Mouse (Mus musculus): ENCODE measurements around the gene Med13l. TPM values are rescaled to one million over a fixed set of nuclear protein-coding genes. Genes with fewer than 3 reads are reported as not detected.
"Not testable (repeated sequence)": the region's sequence is repeated elsewhere in the genome, so short reads cannot be mapped to it uniquely, and the experiment has no call there.

Gene Med13l
- polyA plus RNA-seq, 1 experiment from 2014 or later, result 23.9 TPM

DNA sequence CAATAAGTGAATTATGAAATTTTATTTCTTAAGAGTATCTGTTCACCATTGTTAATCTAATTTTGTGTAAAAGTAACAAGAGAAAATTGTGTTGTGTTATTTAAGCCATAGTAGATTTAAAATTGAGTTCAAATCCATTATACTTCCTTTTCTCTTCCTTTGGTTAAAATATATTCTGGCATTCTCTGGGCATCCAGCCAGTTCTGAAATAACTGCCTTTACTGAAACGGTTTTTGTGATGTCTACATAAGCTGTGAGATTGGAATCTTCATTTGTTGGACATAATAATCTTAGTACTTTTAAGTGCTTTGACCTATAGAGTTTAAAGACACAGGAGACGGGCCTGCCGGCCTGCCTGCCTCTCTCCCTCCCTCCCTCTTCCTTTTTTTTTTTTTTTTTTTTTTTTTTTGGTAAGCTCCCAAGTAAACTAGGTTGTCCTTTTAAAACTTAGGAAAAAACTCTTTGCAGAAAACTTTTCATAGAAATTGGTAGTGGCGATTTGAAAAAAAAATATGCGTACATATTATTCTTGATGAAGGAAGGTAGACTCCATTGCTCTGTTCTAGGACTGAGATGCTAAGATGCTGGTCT lies 78.7 kb downstream of the Med13l start:
- peaks cover 36% of the 10 kb centered on the region for H3K4me1 ChIP-seq
- H3K36me3 ChIP-seq, result no peaks in the 10 kb centered on the region
- H3K27ac ChIP-seq (replicated peaks), result no peak overlapping the region
- H3K4me3 ChIP-seq, result no peak overlapping the region
- no peaks in the 10 kb centered on the region for H3K27me3 ChIP-seq
- H3K9ac ChIP-seq (replicated peaks), result no peak overlapping the region
- H3K9me3 ChIP-seq, result no peaks in the 10 kb centered on the region
- 53% methylated on average over 5 of the region's 5 CpGs for WGBS
- ATAC-seq (replicated peaks), result no peak
- H3K4me2 ChIP-seq (replicated peaks), result no peak overlapping the region

DNA sequence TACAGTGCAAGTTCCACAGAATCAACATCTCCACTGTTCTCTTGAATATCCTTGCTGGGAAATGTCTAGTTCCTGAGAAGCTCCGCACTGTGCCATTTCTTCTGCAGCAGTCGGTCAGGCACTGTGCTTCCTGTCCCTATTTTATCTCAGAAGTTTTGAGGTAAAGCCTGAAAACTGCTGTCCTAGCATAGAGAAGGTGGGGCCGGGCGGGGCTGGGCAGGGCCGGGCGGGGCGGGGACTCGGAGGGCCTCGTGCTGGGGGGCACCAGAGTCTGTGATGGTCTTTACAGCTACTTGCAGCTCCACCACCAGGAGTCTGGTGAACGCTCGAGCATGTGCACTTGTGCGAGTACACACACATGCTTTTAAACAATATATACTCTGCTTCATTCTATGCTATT lies 83.6 kb downstream of the Med13l start:
- H3K4me1 ChIP-seq, result peaks cover 29% of the 10 kb centered on the region
- WGBS, result 84% methylated on average over 12 of the region's 12 CpGs
- H3K27ac ChIP-seq (replicated peaks), result no peak overlapping the region
- H3K9me3 ChIP-seq, result no peaks in the 10 kb centered on the region
- no peaks in the 10 kb centered on the region for H3K27me3 ChIP-seq
- H3K4me3 ChIP-seq, result no peak overlapping the region
- no peak for ATAC-seq (replicated peaks)
- H3K4me2 ChIP-seq (replicated peaks), result no peak overlapping the region
- no peak overlapping the region for H3K9ac ChIP-seq (replicated peaks)
- no peaks in the 10 kb centered on the region for H3K36me3 ChIP-seq

- WGBS, result 94% methylated on average over 8 of the region's 8 CpGs
- no peak overlapping the region for H3K9ac ChIP-seq (replicated peaks)
- no peaks in the 10 kb centered on the region for H3K9me3 ChIP-seq
- peaks cover 32% of the 10 kb centered on the region for H3K4me1 ChIP-seq
- no peak overlapping the region for H3K27ac ChIP-seq (replicated peaks)
- no peaks in the 10 kb centered on the region for H3K36me3 ChIP-seq
- no peak overlapping the region for H3K4me2 ChIP-seq (replicated peaks)
- no peaks in the 10 kb centered on the region for H3K27me3 ChIP-seq
- H3K4me3 ChIP-seq, result no peak overlapping the region
- no peak for ATAC-seq (replicated peaks)
These were observed 84.0 kb downstream of the Med13l start for GRCm38 (mm10) chr5:118644511-118644910.

- Histone ChIP-seq H3K27ac (replicated peaks) (no peak overlapping the region), H3K27me3 (no peaks in the 10 kb centered on the region), H3K36me3 (no peaks in the 10 kb centered on the region), H3K4me3 (no peak overlapping the region), H3K9me3 (no peaks in the 10 kb centered on the region), H3K4me2 (replicated peaks) (no peak overlapping the region), H3K4me1 (peaks cover 34% of the 10 kb centered on the region), H3K9ac (replicated peaks) (no peak overlapping the region)
- ATAC-seq (replicated peaks), result no peak
- 86% methylated on average over 10 of the region's 10 CpGs for WGBS
These were observed 84.8 kb downstream of the Med13l start for GRCm38 (mm10) chr5:118645196-118645805.

DNA sequence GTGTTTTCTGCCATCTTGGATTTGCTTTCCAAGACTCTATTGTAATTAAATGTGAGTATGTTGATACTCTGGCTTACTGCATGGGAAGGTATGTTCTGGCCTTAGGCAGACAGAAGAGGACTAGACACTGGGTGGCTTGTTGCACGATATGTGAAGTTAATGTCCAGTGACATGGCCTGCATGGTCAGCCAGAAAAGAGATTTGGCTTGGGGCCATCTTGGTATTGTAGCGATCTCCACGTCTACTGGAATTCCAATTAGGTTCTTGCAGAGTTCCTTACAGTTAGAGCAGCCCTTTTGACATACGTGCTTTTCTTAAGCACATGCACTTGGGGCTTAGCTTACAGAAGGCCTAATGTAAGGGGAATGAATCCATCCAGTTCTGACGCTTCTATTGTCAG lies 86.4 kb downstream of the Med13l start:
- Histone ChIP-seq H3K36me3 (no peaks in the 10 kb centered on the region), H3K9me3 (no peaks in the 10 kb centered on the region), H3K27ac (replicated peaks) (no peak overlapping the region), H3K27me3 (no peaks in the 10 kb centered on the region), H3K4me1 (peaks cover 39% of the 10 kb centered on the region), H3K4me2 (replicated peaks) (no peak overlapping the region), H3K4me3 (no peak overlapping the region), H3K9ac (replicated peaks) (no peak overlapping the region)
- no peak for ATAC-seq (replicated peaks)
- WGBS, result 34% methylated on average over 5 of the region's 5 CpGs

DNA sequence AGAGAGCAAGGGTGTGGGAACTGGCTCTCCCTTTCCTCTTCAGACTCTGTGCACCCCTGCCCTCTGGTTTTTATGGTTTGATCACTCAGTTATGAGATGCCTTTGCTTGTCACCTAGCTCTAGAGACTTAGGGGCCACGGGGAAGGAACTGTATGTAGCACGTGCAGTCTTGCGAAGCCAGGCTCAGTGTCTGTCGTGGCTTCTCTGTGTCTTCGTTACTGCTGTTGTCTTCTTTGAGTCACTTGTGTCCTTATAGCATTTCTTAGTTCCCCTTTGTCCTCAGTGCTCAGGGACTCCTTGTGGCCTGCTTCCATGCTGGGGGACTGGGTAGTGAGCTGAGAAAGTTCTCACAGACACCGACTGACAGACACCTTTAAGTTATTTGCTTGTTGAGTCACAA lies 86.9 kb downstream of the Med13l start:
- H3K4me3 ChIP-seq, result no peak overlapping the region
- peaks cover 38% of the 10 kb centered on the region for H3K4me1 ChIP-seq
- no peak overlapping the region for H3K4me2 ChIP-seq (replicated peaks)
- no peak overlapping the region for H3K27ac ChIP-seq (replicated peaks)
- WGBS, result 43% methylated on average over 6 of the region's 6 CpGs
- H3K36me3 ChIP-seq, result no peaks in the 10 kb centered on the region
- no peaks in the 10 kb centered on the region for H3K9me3 ChIP-seq
- no peak overlapping the region for H3K9ac ChIP-seq (replicated peaks)
- ATAC-seq (replicated peaks), result no peak
- H3K27me3 ChIP-seq, result no peaks in the 10 kb centered on the region

DNA sequence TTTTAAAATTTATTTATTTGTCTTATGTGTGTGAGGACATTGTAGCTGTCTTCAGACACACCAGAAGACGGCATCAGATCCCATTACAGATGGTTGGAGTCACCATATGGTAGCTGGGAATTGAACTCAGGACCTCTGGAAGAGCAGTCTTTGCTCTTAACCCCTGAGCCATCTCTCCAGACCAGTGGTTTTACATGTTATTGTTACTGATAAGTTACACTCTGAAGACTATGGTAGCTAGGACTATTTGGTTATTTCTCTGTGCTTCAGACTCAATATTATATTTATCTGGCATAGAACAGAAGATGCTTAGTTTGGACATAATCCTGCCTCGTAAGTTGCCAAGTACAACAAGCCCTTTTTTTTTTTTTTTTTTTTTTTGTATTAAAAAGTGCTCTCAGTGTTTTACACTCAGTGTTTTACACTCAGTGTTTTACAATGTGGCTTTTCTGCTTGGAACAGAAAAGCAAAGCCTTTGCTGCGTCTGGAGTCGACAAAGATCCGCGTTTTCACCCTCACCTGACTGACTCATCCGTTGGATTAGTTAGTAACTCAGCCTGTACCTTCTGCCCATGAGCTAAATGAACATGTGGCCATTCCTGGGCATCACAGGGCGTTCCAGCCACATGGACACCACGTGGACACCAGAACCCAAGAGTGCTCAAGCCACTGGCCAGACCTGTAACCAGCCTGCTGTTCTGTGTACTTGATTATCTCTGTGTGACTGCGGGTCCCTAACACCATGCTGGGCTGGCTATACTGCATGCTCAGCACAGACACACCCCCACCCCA lies 88.9 kb downstream of the Med13l start:
- Histone ChIP-seq H3K9me3 (no peaks in the 10 kb centered on the region), H3K4me2 (replicated peaks) (no peak overlapping the region), H3K9ac (replicated peaks) (no peak overlapping the region), H3K4me3 (no peak overlapping the region), H3K4me1 (peaks cover 39% of the 10 kb centered on the region), H3K27ac (replicated peaks) (peak overlapping the region; percentile 42), H3K36me3 (no peaks in the 10 kb centered on the region), H3K27me3 (no peaks in the 10 kb centered on the region)
- WGBS, result 83% methylated on average over 10 of the region's 10 CpGs
- ATAC-seq (replicated peaks), result 0 out of 2 replicates have a peak, but pooled peaks have one; percentile 29

GRCm38 (mm10) chr5:118650007-118650548 lies 89.6 kb downstream of the Med13l start:
- no peak for ATAC-seq (replicated peaks)
- Histone ChIP-seq H3K4me2 (replicated peaks) (no peak overlapping the region), H3K9ac (replicated peaks) (no peak overlapping the region), H3K36me3 (no peaks in the 10 kb centered on the region), H3K4me1 (peaks cover 44% of the 10 kb centered on the region), H3K9me3 (no peaks in the 10 kb centered on the region), H3K27ac (replicated peaks) (peak overlapping the region; percentile 42), H3K4me3 (no peak overlapping the region), H3K27me3 (no peaks in the 10 kb centered on the region)
- WGBS, result 86% methylated on average over 4 of the region's 4 CpGs

DNA sequence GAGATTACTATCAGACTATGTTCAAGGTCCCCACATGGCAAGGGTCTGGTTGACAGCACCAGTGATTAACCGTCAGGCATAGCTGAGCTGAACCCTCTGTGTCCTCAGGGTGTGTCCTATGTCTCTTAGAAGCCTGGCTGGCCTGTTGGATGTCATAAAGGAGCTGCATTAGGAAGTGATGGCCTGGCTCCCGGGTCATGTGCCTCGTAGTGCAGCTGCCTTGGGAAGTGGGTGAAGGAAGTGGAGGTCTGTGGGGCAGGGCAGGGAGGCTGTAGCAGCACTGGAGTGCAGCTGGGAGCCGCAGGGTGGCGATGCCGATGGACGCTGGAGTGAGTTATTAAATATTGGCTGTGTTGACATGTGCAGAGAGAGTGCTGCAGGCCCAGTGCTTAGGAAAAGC lies 90.3 kb downstream of the Med13l start:
- WGBS, result 87% methylated on average over 7 of the region's 7 CpGs
- Histone ChIP-seq H3K4me1 (peaks cover 49% of the 10 kb centered on the region), H3K9me3 (no peaks in the 10 kb centered on the region), H3K27me3 (no peaks in the 10 kb centered on the region), H3K27ac (replicated peaks) (peak overlapping the region; percentile 42; the same call in 1 of the 2 replicates), H3K36me3 (no peaks in the 10 kb centered on the region), H3K4me3 (no peak overlapping the region), H3K4me2 (replicated peaks) (no peak overlapping the region), H3K9ac (replicated peaks) (no peak overlapping the region)
- no peak for ATAC-seq (replicated peaks)

DNA sequence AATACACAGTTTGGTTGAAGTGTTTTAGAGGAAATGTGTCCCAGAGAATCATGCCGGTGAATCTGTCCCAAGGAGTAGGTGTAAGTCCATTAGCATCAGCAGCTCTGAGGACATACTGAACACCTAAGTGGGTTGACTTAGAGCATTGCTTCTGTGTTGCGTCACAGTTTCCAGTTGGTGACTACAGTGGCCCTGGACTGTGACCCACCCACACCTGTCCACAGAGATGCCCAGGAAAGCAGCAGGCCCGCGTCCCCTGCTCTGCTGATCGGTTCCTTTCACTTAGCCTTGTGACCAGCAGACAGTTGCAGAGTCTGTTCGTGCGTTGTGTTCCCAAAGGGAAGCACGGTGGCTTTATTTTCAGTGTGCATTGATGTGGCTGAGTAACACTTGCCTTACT lies 92.1 kb downstream of the Med13l start:
- 90% methylated on average over 8 of the region's 8 CpGs for WGBS
- no peak for ATAC-seq (replicated peaks)

DNA sequence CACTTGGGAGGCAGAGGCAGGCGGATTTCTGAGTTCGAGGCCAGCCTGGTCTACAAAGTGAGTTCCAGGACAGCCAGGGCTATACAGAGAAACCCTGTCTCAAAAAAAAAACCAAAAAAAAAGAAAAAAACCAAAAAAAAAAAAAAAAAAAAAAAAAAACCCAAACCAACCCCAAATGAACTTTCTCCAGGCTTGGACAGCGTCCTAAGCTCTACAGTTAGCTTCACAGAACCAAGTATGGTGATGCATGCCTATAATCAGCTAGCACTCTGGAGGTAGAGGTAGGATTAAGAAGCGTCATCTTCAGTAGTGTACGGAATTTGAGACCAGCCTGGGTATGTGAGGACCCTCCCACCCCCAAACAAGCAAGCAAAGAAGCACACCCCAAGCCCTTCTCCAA lies 92.6 kb downstream of the Med13l start:
- not testable (repeated sequence) for H3K9ac ChIP-seq (replicated peaks); H3K4me2 ChIP-seq (replicated peaks); H3K9me3 ChIP-seq; H3K36me3 ChIP-seq; ATAC-seq (replicated peaks); H3K27me3 ChIP-seq; H3K4me3 ChIP-seq; H3K27ac ChIP-seq (replicated peaks)
- H3K4me1 ChIP-seq, result peaks cover 42% of the 10 kb centered on the region
- 90% methylated on average over 5 of the region's 5 CpGs for WGBS

More for the DNA sequence above, 92.1 kb downstream of the Med13l start:
- Histone ChIP-seq H3K27ac (replicated peaks) (no peak overlapping the region), H3K4me2 (replicated peaks) (no peak overlapping the region), H3K36me3 (no peaks in the 10 kb centered on the region), H3K27me3 (no peaks in the 10 kb centered on the region), H3K4me3 (no peak overlapping the region), H3K9me3 (no peaks in the 10 kb centered on the region), H3K4me1 (peaks cover 47% of the 10 kb centered on the region), H3K9ac (replicated peaks) (no peak overlapping the region)

DNA sequence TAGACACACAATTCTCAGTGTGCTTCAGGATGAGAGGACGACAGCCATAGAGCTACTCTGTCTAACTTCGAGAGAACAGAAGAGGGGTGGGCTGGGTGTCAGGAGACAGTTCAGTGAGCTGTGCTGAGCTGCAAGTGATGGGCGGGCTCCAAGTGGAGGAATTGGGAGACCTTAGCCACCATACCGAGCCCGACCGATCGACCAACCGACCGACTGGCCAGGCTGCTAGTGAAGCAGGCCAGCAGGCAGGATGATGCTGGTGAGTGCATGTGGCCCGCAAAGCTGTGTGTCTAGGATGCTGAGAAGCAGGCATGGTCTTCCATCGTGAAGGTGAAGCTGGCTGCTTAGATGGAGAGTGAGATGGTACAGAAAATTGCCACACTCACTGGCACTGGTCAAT lies 94.1 kb downstream of the Med13l start:
- 75% methylated on average over 11 of the region's 11 CpGs for WGBS
- no peak for ATAC-seq (replicated peaks)
- peaks cover 36% of the 10 kb centered on the region for H3K4me1 ChIP-seq
- no peaks in the 10 kb centered on the region for H3K27me3 ChIP-seq
- no peaks in the 10 kb centered on the region for H3K9me3 ChIP-seq
- no peaks in the 10 kb centered on the region for H3K36me3 ChIP-seq
- peak overlapping the region; percentile 43; the same call in 1 of the 2 replicates for H3K27ac ChIP-seq (replicated peaks)
- no peak overlapping the region for H3K4me3 ChIP-seq
- H3K9ac ChIP-seq (replicated peaks), result no peak overlapping the region
- no peak overlapping the region for H3K4me2 ChIP-seq (replicated peaks)
